Mouse (Mus musculus) forelimb bud, embryonic 11.5 days (tissue): ENCODE measurements around the gene Yap1.

Experiments used
- DNase-seq: peaks from one replicate; pipeline ENCODE4 v3.0.0-alpha.2; 2012; ENCODE audit warnings: low read depth, low spot score

The Yap1 gene

GRCm38 (mm10) chr9:8004370-8004991, at the start of gene Yap1:
Gene Yap1 (minus strand): TSS chr9:8004596.
- DNase-seq = peak; percentile 93

- DNase-seq = no peak
Measured at GRCm38 (mm10) chr9:8043044-8043387, 38.6 kb upstream of the Yap1 start.

GRCm38 (mm10) chr9:8042338-8043043, 38.1 kb upstream of the Yap1 start, which contains the start of gene Cfap300:
Gene Cfap300 (minus strand): TSS chr9:8042823.
- peak; percentile 97 for DNase-seq

- DNase-seq = no peak
Measured at GRCm38 (mm10) chr9:8035546-8035945, 31.1 kb upstream of the Yap1 start.

- no peak for DNase-seq
Measured at GRCm38 (mm10) chr9:8035091-8035490, 30.7 kb upstream of the Yap1 start.

GRCm38 (mm10) chr9:8034143-8034542, 29.7 kb upstream of the Yap1 start:
- no peak for DNase-seq

- peak; percentile 42 for DNase-seq
Measured at GRCm38 (mm10) chr9:8032847-8033246, 28.5 kb upstream of the Yap1 start.

- DNase-seq = no peak
Measured at GRCm38 (mm10) chr9:8018609-8019008, 14.2 kb upstream of the Yap1 start.

GRCm38 (mm10) chr9:8017253-8017913, 13.0 kb upstream of the Yap1 start:
- DNase-seq = no peak

- DNase-seq = peak; percentile 63
Measured at GRCm38 (mm10) chr9:8003301-8004271, 810 bp downstream of the Yap1 start.

- DNase-seq = peak; percentile 17
Measured at GRCm38 (mm10) chr9:8002806-8003205, 1.6 kb downstream of the Yap1 start.

- DNase-seq = no peak
Measured at GRCm38 (mm10) chr9:8001352-8001751, 3.0 kb downstream of the Yap1 start.

- DNase-seq = no peak
Measured at GRCm38 (mm10) chr9:7994275-7994674, 10.1 kb downstream of the Yap1 start.

GRCm38 (mm10) chr9:7992651-7993050, 11.7 kb downstream of the Yap1 start:
- DNase-seq = no peak

- DNase-seq = no peak
Measured at GRCm38 (mm10) chr9:7990897-7991296, 13.5 kb downstream of the Yap1 start.

GRCm38 (mm10) chr9:7987119-7987518, 17.3 kb downstream of the Yap1 start:
- DNase-seq = no peak

GRCm38 (mm10) chr9:7984287-7984686, 20.1 kb downstream of the Yap1 start:
- DNase-seq = no peak

- no peak for DNase-seq
Measured at GRCm38 (mm10) chr9:7983665-7984064, 20.7 kb downstream of the Yap1 start.

- no peak for DNase-seq
Measured at GRCm38 (mm10) chr9:7980162-7980561, 24.2 kb downstream of the Yap1 start.

GRCm38 (mm10) chr9:7979153-7979916, 25.1 kb downstream of the Yap1 start:
- no peak for DNase-seq

- no peak for DNase-seq
Measured at GRCm38 (mm10) chr9:7978502-7978901, 25.9 kb downstream of the Yap1 start.
